Comparison of ENCODE assay signal across 17 mouse cellular contexts in the genomic region with DNA sequence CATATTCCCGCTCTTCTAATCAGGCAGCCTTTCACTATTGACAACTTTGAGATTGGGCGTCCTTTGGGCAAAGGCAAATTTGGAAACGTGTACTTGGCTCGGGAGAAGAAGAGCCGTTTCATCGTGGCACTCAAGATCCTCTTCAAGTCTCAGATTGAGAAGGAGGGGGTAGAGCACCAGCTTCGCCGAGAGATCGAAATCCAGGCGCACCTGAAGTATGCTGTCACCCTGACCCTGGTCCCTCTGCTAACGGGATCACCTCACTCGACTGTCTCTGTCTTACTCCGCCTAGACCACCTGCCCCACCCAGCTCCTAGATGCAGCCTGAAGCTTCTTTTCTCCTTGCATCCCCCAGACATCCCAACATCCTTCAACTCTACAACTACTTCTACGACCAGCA. TPM values are rescaled to one million over a fixed set of nuclear protein-coding genes. Genes with fewer than 3 reads are reported as not detected.
DNase-seq lines count a peak whose midpoint lies in the region; ATAC-seq and TF ChIP-seq lines count a peak whose summit lies in the region.
"Had no signal": no experiment of that assay in that cellular context is flagged by ENCODE, and none has a peak within 500 bp of the region (broad histone marks: within the 10 kb centered on the region; RNA-seq: fewer than 3 reads in every experiment).

No protein-coding gene starts in this region.

- 94% methylated on average over 14 of the region's 14 CpGs for WGBS in forebrain, embryonic 13.5 days
- 94% methylated on average over 14 of the region's 14 CpGs for WGBS in forebrain, embryonic 11.5 days
- WGBS in kidney, postnatal 0 days = 88% methylated on average over 14 of the region's 14 CpGs
- 94% methylated on average over 14 of the region's 14 CpGs for WGBS in midbrain, embryonic 10.5 days
- 93% methylated on average over 14 of the region's 14 CpGs for WGBS in midbrain, embryonic 13.5 days
- WGBS in limb, embryonic 12.5 days = 93% methylated on average over 14 of the region's 14 CpGs

- no peak for TF ChIP-seq CTCF in kidney, postnatal 0 days (IDR thresholded peaks at IDR 0.05; ENCODE audit: low read depth)

- H3K9me3 ChIP-seq in forebrain, embryonic 13.5 days (replicated peaks) = no peaks in the 10 kb centered on the region
- no peaks in the 10 kb centered on the region for H3K9me3 ChIP-seq in forebrain, embryonic 11.5 days (ENCODE audit: control insufficient read depth, low read length)
- no peaks in the 10 kb centered on the region for H3K9me3 ChIP-seq in kidney, postnatal 0 days (replicated peaks; ENCODE audit: low read length)
- no peaks in the 10 kb centered on the region for H3K9me3 ChIP-seq in midbrain, embryonic 10.5 days (replicated peaks)
- H3K9me3 ChIP-seq in midbrain, embryonic 13.5 days = no peaks in the 10 kb centered on the region
- no peaks in the 10 kb centered on the region for H3K9me3 ChIP-seq in limb, embryonic 12.5 days
- H3K9me3 ChIP-seq: heart, embryonic 15.5 days had no signal

- peak overlapping the region; percentile 93 for H3K4me2 ChIP-seq in forebrain, embryonic 13.5 days
- H3K4me2 ChIP-seq in forebrain, embryonic 11.5 days (ENCODE audit: low read depth, low read length, severe bottlenecking) = no peak overlapping the region
- H3K4me2 ChIP-seq in kidney, postnatal 0 days (ENCODE audit: low read length) = no peak overlapping the region
- no peak overlapping the region for H3K4me2 ChIP-seq in midbrain, embryonic 13.5 days (replicated peaks)
- H3K4me2 ChIP-seq in limb, embryonic 12.5 days = 0 out of 2 replicates have a peak overlapping the region, but pooled peaks have one; percentile 85

- no peak overlapping the region for H3K27ac ChIP-seq in forebrain, embryonic 13.5 days
- H3K27ac ChIP-seq in forebrain, embryonic 11.5 days (ENCODE audit: low read depth, low read length) = no peak overlapping the region
- no peak overlapping the region for H3K27ac ChIP-seq in kidney, postnatal 0 days
- H3K27ac ChIP-seq in midbrain, embryonic 10.5 days (replicated peaks) = no peak overlapping the region
- H3K27ac ChIP-seq in midbrain, embryonic 13.5 days = no peak overlapping the region
- H3K27ac ChIP-seq in limb, embryonic 12.5 days = no peak overlapping the region
- H3K27ac ChIP-seq: heart, embryonic 15.5 days had no signal

- no peaks in the 10 kb centered on the region for H3K27me3 ChIP-seq in forebrain, embryonic 13.5 days
- H3K27me3 ChIP-seq in forebrain, embryonic 11.5 days (ENCODE audit: control insufficient read depth, insufficient read depth, low read length) = no peaks in the 10 kb centered on the region
- no peaks in the 10 kb centered on the region for H3K27me3 ChIP-seq in kidney, postnatal 0 days (ENCODE audit: insufficient read depth, low read length)
- no peaks in the 10 kb centered on the region for H3K27me3 ChIP-seq in midbrain, embryonic 10.5 days (ENCODE audit: low read depth, poor library complexity, severe bottlenecking)
- H3K27me3 ChIP-seq in midbrain, embryonic 13.5 days = no peaks in the 10 kb centered on the region
- no peaks in the 10 kb centered on the region for H3K27me3 ChIP-seq in limb, embryonic 12.5 days
- H3K27me3 ChIP-seq: CH12.LX; heart, embryonic 15.5 days had no signal

- H3K9ac ChIP-seq in forebrain, embryonic 13.5 days = peak overlapping the region; percentile 26; the same call in 1 of the 2 replicates
- no peak overlapping the region for H3K9ac ChIP-seq in forebrain, embryonic 11.5 days (ENCODE audit: low read length)
- H3K9ac ChIP-seq in kidney, postnatal 0 days (ENCODE audit: low read depth, low read length) = 0 out of 2 replicates have a peak overlapping the region, but pooled peaks have one; percentile 18
- no peak overlapping the region for H3K9ac ChIP-seq in midbrain, embryonic 13.5 days (replicated peaks)
- no peak overlapping the region; the same call in 1 of the 2 replicates for H3K9ac ChIP-seq in limb, embryonic 12.5 days (replicated peaks)
- H3K9ac ChIP-seq: heart, embryonic 15.5 days had no signal

- H3K36me3 ChIP-seq in forebrain, embryonic 13.5 days (ENCODE audit: poor library complexity, severe bottlenecking) = peaks cover 43% of the 10 kb centered on the region
- peaks cover 6% of the 10 kb centered on the region; the same call in 1 of the 2 replicates for H3K36me3 ChIP-seq in forebrain, embryonic 11.5 days (ENCODE audit: control insufficient read depth, insufficient read depth, low read length)
- H3K36me3 ChIP-seq in kidney, postnatal 0 days (ENCODE audit: insufficient read depth, low read length) = 0 out of 2 replicates have a peak, but pooled peaks cover 17% of the 10 kb centered on the region
- peaks cover 60% of the 10 kb centered on the region for H3K36me3 ChIP-seq in midbrain, embryonic 10.5 days
- H3K36me3 ChIP-seq in midbrain, embryonic 13.5 days = peaks cover 20% of the 10 kb centered on the region
- peaks cover 50% of the 10 kb centered on the region for H3K36me3 ChIP-seq in limb, embryonic 12.5 days

- peaks cover 44% of the 10 kb centered on the region for H3K4me1 ChIP-seq in forebrain, embryonic 13.5 days
- H3K4me1 ChIP-seq in forebrain, embryonic 11.5 days (replicated peaks; ENCODE audit: control insufficient read depth, insufficient read depth, low read length) = peaks cover 3% of the 10 kb centered on the region
- peaks cover 11% of the 10 kb centered on the region for H3K4me1 ChIP-seq in kidney, postnatal 0 days (replicated peaks; ENCODE audit: insufficient read depth, low read length)
- H3K4me1 ChIP-seq in midbrain, embryonic 10.5 days = peaks cover 40% of the 10 kb centered on the region
- H3K4me1 ChIP-seq in midbrain, embryonic 13.5 days (replicated peaks) = peaks cover 31% of the 10 kb centered on the region
- H3K4me1 ChIP-seq in limb, embryonic 12.5 days (replicated peaks) = peaks cover 25% of the 10 kb centered on the region

- no peak overlapping the region for H3K4me3 ChIP-seq in forebrain, embryonic 13.5 days
- H3K4me3 ChIP-seq in forebrain, embryonic 11.5 days (ENCODE audit: low read depth, low read length) = no peak overlapping the region
- no peak overlapping the region for H3K4me3 ChIP-seq in kidney, postnatal 0 days (replicated peaks; ENCODE audit: low read depth, low read length)
- H3K4me3 ChIP-seq in midbrain, embryonic 10.5 days = peak overlapping the region; percentile 96
- H3K4me3 ChIP-seq in midbrain, embryonic 13.5 days (replicated peaks) = no peak overlapping the region
- no peak overlapping the region for H3K4me3 ChIP-seq in limb, embryonic 12.5 days (replicated peaks)

- DNase-seq in forebrain, embryonic 11.5 days (ENCODE audit: low spot score) = no peak
- DNase-seq in kidney, postnatal 0 days (ENCODE audit: low spot score) = no peak
- DNase-seq in kidney, postnatal 14 days = no peak
- DNase-seq in midbrain, embryonic 10.5 days (ENCODE audit: low spot score) = no peak
- no peak for DNase-seq in spleen, postnatal 14 days (ENCODE audit: low spot score in 2 of 2)
- DNase-seq: adrenal gland, postnatal 36 days; cerebellum, adult 11-12 months; cerebellum, postnatal 14 days; embryo, embryonic 11 days; kidney, adult 18-20 months; lung, postnatal 10 days; thymus, postnatal 25 days had no signal

- ATAC-seq in forebrain, embryonic 13.5 days = no peak
- no peak for ATAC-seq in forebrain, embryonic 11.5 days (replicated peaks; ENCODE audit: low FRiP score)
- no peak for ATAC-seq in kidney, postnatal 0 days (replicated peaks; ENCODE audit: low FRiP score, low read depth)
- no peak for ATAC-seq in midbrain, embryonic 13.5 days
- no peak for ATAC-seq in limb, embryonic 12.5 days (ENCODE audit: insufficient number of reproducible peaks, insufficient read depth, low FRiP score, low TSS enrichment, low read depth)

RNA-seq across cellular contexts. Expression of a gene that starts 2.7 kb away (rescaled TPM):
- polyA plus RNA-seq in forebrain, embryonic 13.5 days (2015; fragmentation: Nextera tagmentation; extraction: Ambion mirVana) = 143 and 149 TPM in 2 replicates
- polyA plus RNA-seq in forebrain, embryonic 11.5 days (2014; fragmentation: Nextera tagmentation; extraction: Ambion mirVana) = 199 and 209 TPM in 2 replicates
- 49.3 and 61.1 TPM in 2 replicates for polyA plus RNA-seq in kidney, postnatal 0 days (2015; fragmentation: Nextera tagmentation; extraction: Ambion mirVana)
- 218 and 239 TPM in 2 replicates for polyA plus RNA-seq in midbrain, embryonic 10.5 days (2016; fragmentation: Nextera tagmentation; extraction: Ambion mirVana)
- 61.3 and 62.6 TPM in 2 replicates for polyA plus RNA-seq in midbrain, embryonic 13.5 days (2015; fragmentation: Nextera tagmentation; extraction: Ambion mirVana)
- 169 and 171 TPM in 2 replicates for polyA plus RNA-seq in limb, embryonic 12.5 days (2016; fragmentation: Nextera tagmentation; extraction: Ambion mirVana)

RNA-seq across cellular contexts. Expression of a gene that starts 11.4 kb away (rescaled TPM):
- polyA plus RNA-seq in forebrain, embryonic 13.5 days (2015; fragmentation: Nextera tagmentation; extraction: Ambion mirVana) = 6.6 and 7.9 TPM in 2 replicates
- polyA plus RNA-seq in forebrain, embryonic 11.5 days (2014; fragmentation: Nextera tagmentation; extraction: Ambion mirVana) = 7.9 and 9.2 TPM in 2 replicates
- polyA plus RNA-seq in kidney, postnatal 0 days (2015; fragmentation: Nextera tagmentation; extraction: Ambion mirVana) = 11.9 and 13.3 TPM in 2 replicates
- polyA plus RNA-seq in midbrain, embryonic 10.5 days (2016; fragmentation: Nextera tagmentation; extraction: Ambion mirVana) = 6.9 and 8.7 TPM in 2 replicates
- polyA plus RNA-seq in midbrain, embryonic 13.5 days (2015; fragmentation: Nextera tagmentation; extraction: Ambion mirVana) = 11.3 and 13.5 TPM in 2 replicates
- polyA plus RNA-seq in limb, embryonic 12.5 days (2016; fragmentation: Nextera tagmentation; extraction: Ambion mirVana) = 9.2 and 10.0 TPM in 2 replicates

RNA-seq across cellular contexts. Expression of a gene that starts 22.5 kb away (rescaled TPM):
- 55.1 and 57.2 TPM in 2 replicates for polyA plus RNA-seq in forebrain, embryonic 13.5 days (2015; fragmentation: Nextera tagmentation; extraction: Ambion mirVana)
- 60.3 and 60.6 TPM in 2 replicates for polyA plus RNA-seq in forebrain, embryonic 11.5 days (2014; fragmentation: Nextera tagmentation; extraction: Ambion mirVana)
- polyA plus RNA-seq in kidney, postnatal 0 days (2015; fragmentation: Nextera tagmentation; extraction: Ambion mirVana) = 60.8 and 61.3 TPM in 2 replicates
- polyA plus RNA-seq in midbrain, embryonic 10.5 days (2016; fragmentation: Nextera tagmentation; extraction: Ambion mirVana) = 63.4 and 64.8 TPM in 2 replicates
- polyA plus RNA-seq in midbrain, embryonic 13.5 days (2015; fragmentation: Nextera tagmentation; extraction: Ambion mirVana) = 31.7 and 42.5 TPM in 2 replicates
- 39.5 and 41.0 TPM in 2 replicates for polyA plus RNA-seq in limb, embryonic 12.5 days (2016; fragmentation: Nextera tagmentation; extraction: Ambion mirVana)

RNA-seq across cellular contexts. Expression of a gene that starts 32.4 kb away (rescaled TPM):
- polyA plus RNA-seq in forebrain, embryonic 13.5 days (2015; fragmentation: Nextera tagmentation; extraction: Ambion mirVana) = 55.6 and 67.4 TPM in 2 replicates
- polyA plus RNA-seq in forebrain, embryonic 11.5 days (2014; fragmentation: Nextera tagmentation; extraction: Ambion mirVana) = 94.0 and 95.7 TPM in 2 replicates
- polyA plus RNA-seq in kidney, postnatal 0 days (2015; fragmentation: Nextera tagmentation; extraction: Ambion mirVana) = 27.6 and 27.7 TPM in 2 replicates
- 82.4 and 85.6 TPM in 2 replicates for polyA plus RNA-seq in midbrain, embryonic 10.5 days (2016; fragmentation: Nextera tagmentation; extraction: Ambion mirVana)
- 51.2 and 58.8 TPM in 2 replicates for polyA plus RNA-seq in midbrain, embryonic 13.5 days (2015; fragmentation: Nextera tagmentation; extraction: Ambion mirVana)
- polyA plus RNA-seq in limb, embryonic 12.5 days (2016; fragmentation: Nextera tagmentation; extraction: Ambion mirVana) = 70.5 and 73.8 TPM in 2 replicates

RNA-seq across cellular contexts. Expression of a gene that starts 39.9 kb away (rescaled TPM):
- 34.9 and 37.7 TPM in 2 replicates for polyA plus RNA-seq in forebrain, embryonic 13.5 days (2015; fragmentation: Nextera tagmentation; extraction: Ambion mirVana)
- polyA plus RNA-seq in forebrain, embryonic 11.5 days (2014; fragmentation: Nextera tagmentation; extraction: Ambion mirVana) = 48.2 and 55.8 TPM in 2 replicates
- 20.9 and 23.3 TPM in 2 replicates for polyA plus RNA-seq in kidney, postnatal 0 days (2015; fragmentation: Nextera tagmentation; extraction: Ambion mirVana)
- polyA plus RNA-seq in midbrain, embryonic 10.5 days (2016; fragmentation: Nextera tagmentation; extraction: Ambion mirVana) = 57.8 and 59.2 TPM in 2 replicates
- polyA plus RNA-seq in midbrain, embryonic 13.5 days (2015; fragmentation: Nextera tagmentation; extraction: Ambion mirVana) = 25.7 and 26.0 TPM in 2 replicates
- 45.7 and 48.5 TPM in 2 replicates for polyA plus RNA-seq in limb, embryonic 12.5 days (2016; fragmentation: Nextera tagmentation; extraction: Ambion mirVana)

Comparison
In these comparisons a context has a peak if more than half of its experiments do, and no peak if none do; other contexts are left out.
1. H3K4me2 ChIP-seq: peak in forebrain, embryonic 13.5 days (single experiment) and limb, embryonic 12.5 days (single experiment); none in forebrain, embryonic 11.5 days (single experiment), kidney, postnatal 0 days (single experiment) and midbrain, embryonic 13.5 days (single experiment).
2. H3K9ac ChIP-seq: peak in forebrain, embryonic 13.5 days (single experiment) and kidney, postnatal 0 days (single experiment); none in forebrain, embryonic 11.5 days (single experiment), midbrain, embryonic 13.5 days (single experiment) and limb, embryonic 12.5 days (single experiment).